Mouse (Mus musculus): ENCODE measurements at regions not wholly inside any gene's neighbourhood (a gene's known extent, or its start where the extent isn't known, plus 50 kb on each side); places are given as distances from the start of the nearest gene placed in this dataset.

- TF ChIP-seq POLR2A (IDR thresholded peaks at IDR 0.05; ENCODE audit: insufficient read depth, low read length) (no peak), EP300 (IDR thresholded peaks at IDR 0.05; ENCODE audit: insufficient read depth, low read depth, low read length) (peak; percentile 66), CTCF (IDR thresholded peaks at IDR 0.05; ENCODE audit: low read depth, low read length) (no peak)
- no peak overlapping the region for H3K9ac ChIP-seq (ENCODE audit: low read depth, poor library complexity, severe bottlenecking)
- no peak overlapping the region for H3K4me3 ChIP-seq (ENCODE audit: low read depth, low read length)
- H3K27me3 ChIP-seq (ENCODE audit: control insufficient read depth, insufficient read depth, low read length, poor library complexity, severe bottlenecking), result no peaks in the 10 kb centered on the region
- H3K4me1 ChIP-seq (ENCODE audit: control insufficient read depth, insufficient read depth, low read length), result no peaks in the 10 kb centered on the region
- no peaks in the 10 kb centered on the region for H3K9me3 ChIP-seq (replicated peaks; ENCODE audit: control insufficient read depth, insufficient read depth, low read length, poor library complexity, severe bottlenecking)
- H3K27ac ChIP-seq (ENCODE audit: insufficient read depth, low read length), result peak overlapping the region; percentile 61; the same call in 1 of the 2 replicates
- H3K36me3 ChIP-seq (ENCODE audit: control insufficient read depth, insufficient read depth, low read length, poor library complexity, severe bottlenecking), result no peaks in the 10 kb centered on the region
These were observed 377.7 kb downstream of the Sox2 start for GRCm38 (mm10) chr3:35027898-35028297.

GRCm38 (mm10) chr3:35029924-35030323, 379.7 kb downstream of the Sox2 start:
- H3K4me3 ChIP-seq (ENCODE audit: low read depth, low read length), result no peak overlapping the region
- H3K27ac ChIP-seq (ENCODE audit: insufficient read depth, low read length), result no peak overlapping the region
- H3K27me3 ChIP-seq (ENCODE audit: control insufficient read depth, insufficient read depth, low read length, poor library complexity, severe bottlenecking), result no peaks in the 10 kb centered on the region
- no peaks in the 10 kb centered on the region for H3K4me1 ChIP-seq (ENCODE audit: control insufficient read depth, insufficient read depth, low read length)
- H3K9me3 ChIP-seq (replicated peaks; ENCODE audit: control insufficient read depth, insufficient read depth, low read length, poor library complexity, severe bottlenecking), result no peaks in the 10 kb centered on the region
- H3K9ac ChIP-seq (ENCODE audit: low read depth, poor library complexity, severe bottlenecking), result no peak overlapping the region
- TF ChIP-seq POLR2A (IDR thresholded peaks at IDR 0.05; ENCODE audit: insufficient read depth, low read length) (no peak), EP300 (IDR thresholded peaks at IDR 0.05; ENCODE audit: insufficient read depth, low read depth, low read length) (no peak), CTCF (IDR thresholded peaks at IDR 0.05; ENCODE audit: low read depth, low read length) (no peak)
- no peaks in the 10 kb centered on the region for H3K36me3 ChIP-seq (ENCODE audit: control insufficient read depth, insufficient read depth, low read length, poor library complexity, severe bottlenecking)

- H3K4me3 ChIP-seq (ENCODE audit: low read depth, low read length), result no peak overlapping the region
- H3K36me3 ChIP-seq (ENCODE audit: control insufficient read depth, insufficient read depth, low read length, poor library complexity, severe bottlenecking), result no peaks in the 10 kb centered on the region
- no peak overlapping the region for H3K9ac ChIP-seq (ENCODE audit: low read depth, poor library complexity, severe bottlenecking)
- no peaks in the 10 kb centered on the region for H3K4me1 ChIP-seq (ENCODE audit: control insufficient read depth, insufficient read depth, low read length)
- no peak overlapping the region for H3K27ac ChIP-seq (ENCODE audit: insufficient read depth, low read length)
- H3K9me3 ChIP-seq (replicated peaks; ENCODE audit: control insufficient read depth, insufficient read depth, low read length, poor library complexity, severe bottlenecking), result no peaks in the 10 kb centered on the region
- TF ChIP-seq CTCF (IDR thresholded peaks at IDR 0.05; ENCODE audit: low read depth, low read length), result no peak
- TF ChIP-seq EP300 (IDR thresholded peaks at IDR 0.05; ENCODE audit: insufficient read depth, low read depth, low read length), result no peak
- TF ChIP-seq POLR2A (IDR thresholded peaks at IDR 0.05; ENCODE audit: insufficient read depth, low read length), result no peak
- no peaks in the 10 kb centered on the region for H3K27me3 ChIP-seq (ENCODE audit: control insufficient read depth, insufficient read depth, low read length, poor library complexity, severe bottlenecking)
These were observed 383.4 kb downstream of the Sox2 start for GRCm38 (mm10) chr3:35033587-35033986.

GRCm38 (mm10) chr3:35035234-35035633, 385.0 kb downstream of the Sox2 start:
- no peaks in the 10 kb centered on the region for H3K27me3 ChIP-seq (ENCODE audit: control insufficient read depth, insufficient read depth, low read length, poor library complexity, severe bottlenecking)
- no peaks in the 10 kb centered on the region for H3K9me3 ChIP-seq (replicated peaks; ENCODE audit: control insufficient read depth, insufficient read depth, low read length, poor library complexity, severe bottlenecking)
- no peak overlapping the region for H3K4me3 ChIP-seq (ENCODE audit: low read depth, low read length)
- H3K4me1 ChIP-seq (ENCODE audit: control insufficient read depth, insufficient read depth, low read length), result no peaks in the 10 kb centered on the region
- H3K27ac ChIP-seq (ENCODE audit: insufficient read depth, low read length), result no peak overlapping the region
- no peak for TF ChIP-seq CTCF (IDR thresholded peaks at IDR 0.05; ENCODE audit: low read depth, low read length)
- TF ChIP-seq POLR2A (IDR thresholded peaks at IDR 0.05; ENCODE audit: insufficient read depth, low read length), result no peak
- TF ChIP-seq EP300 (IDR thresholded peaks at IDR 0.05; ENCODE audit: insufficient read depth, low read depth, low read length), result no peak
- no peak overlapping the region for H3K9ac ChIP-seq (ENCODE audit: low read depth, poor library complexity, severe bottlenecking)
- no peaks in the 10 kb centered on the region for H3K36me3 ChIP-seq (ENCODE audit: control insufficient read depth, insufficient read depth, low read length, poor library complexity, severe bottlenecking)

- Histone ChIP-seq H3K36me3 (ENCODE audit: control insufficient read depth, insufficient read depth, low read length, poor library complexity, severe bottlenecking) (no peaks in the 10 kb centered on the region), H3K4me3 (ENCODE audit: low read depth, low read length) (no peak overlapping the region), H3K27me3 (ENCODE audit: control insufficient read depth, insufficient read depth, low read length, poor library complexity, severe bottlenecking) (no peaks in the 10 kb centered on the region), H3K9me3 (replicated peaks; ENCODE audit: control insufficient read depth, insufficient read depth, low read length, poor library complexity, severe bottlenecking) (no peaks in the 10 kb centered on the region), H3K27ac (ENCODE audit: insufficient read depth, low read length) (no peak overlapping the region), H3K9ac (ENCODE audit: low read depth, poor library complexity, severe bottlenecking) (no peak overlapping the region), H3K4me1 (ENCODE audit: control insufficient read depth, insufficient read depth, low read length) (no peaks in the 10 kb centered on the region)
- no peak for TF ChIP-seq CTCF (IDR thresholded peaks at IDR 0.05; ENCODE audit: low read depth, low read length)
- no peak for TF ChIP-seq EP300 (IDR thresholded peaks at IDR 0.05; ENCODE audit: insufficient read depth, low read depth, low read length)
These were observed 393.5 kb downstream of the Sox2 start for GRCm38 (mm10) chr3:35043705-35044104.

- no peaks in the 10 kb centered on the region for H3K4me1 ChIP-seq (ENCODE audit: control insufficient read depth, insufficient read depth, low read length)
- no peaks in the 10 kb centered on the region for H3K9me3 ChIP-seq (replicated peaks; ENCODE audit: control insufficient read depth, insufficient read depth, low read length, poor library complexity, severe bottlenecking)
- H3K27ac ChIP-seq (ENCODE audit: insufficient read depth, low read length), result no peak overlapping the region
- no peaks in the 10 kb centered on the region for H3K36me3 ChIP-seq (ENCODE audit: control insufficient read depth, insufficient read depth, low read length, poor library complexity, severe bottlenecking)
- no peaks in the 10 kb centered on the region; the same call in 1 of the 2 replicates for H3K27me3 ChIP-seq (ENCODE audit: control insufficient read depth, insufficient read depth, low read length, poor library complexity, severe bottlenecking)
- TF ChIP-seq POLR2A (IDR thresholded peaks at IDR 0.05; ENCODE audit: insufficient read depth, low read length) (no peak), EP300 (IDR thresholded peaks at IDR 0.05; ENCODE audit: insufficient read depth, low read depth, low read length) (no peak), CTCF (IDR thresholded peaks at IDR 0.05; ENCODE audit: low read depth, low read length) (no peak)
- no peak overlapping the region for H3K4me3 ChIP-seq (ENCODE audit: low read depth, low read length)
- H3K9ac ChIP-seq (ENCODE audit: low read depth, poor library complexity, severe bottlenecking), result no peak overlapping the region
These were observed 409.2 kb downstream of the Sox2 start for GRCm38 (mm10) chr3:35059438-35059837.
